Mouse (Mus musculus): ENCODE measurements around the gene Rims1. TPM values are rescaled to one million over a fixed set of nuclear protein-coding genes. Genes with fewer than 3 reads are reported as not detected.

The Rims1 gene
- polyA plus RNA-seq, 1 experiment from 2014 or later: 0.15 TPM

GRCm38 (mm10) chr1:22694514-22694913, 111.3 kb downstream of the Rims1 start:
- Histone ChIP-seq H3K27me3 (no peaks in the 10 kb centered on the region), H3K36me3 (no peaks in the 10 kb centered on the region), H3K9me3 (replicated peaks) (no peaks in the 10 kb centered on the region), H3K4me2 (no peak overlapping the region), H3K4me1 (replicated peaks) (no peaks in the 10 kb centered on the region), H3K4me3 (replicated peaks) (no peak overlapping the region), H3K9ac (no peak overlapping the region), H3K27ac (no peak overlapping the region)
- 58% methylated on average over 2 of the region's 2 CpGs for WGBS (ENCODE audit: insufficient replicate concordance)
- no peak for ATAC-seq (ENCODE audit: low read depth)
- no peak for DNase-seq

- H3K27ac ChIP-seq: no peak overlapping the region
- H3K4me2 ChIP-seq: no peak overlapping the region
- DNase-seq: no peak
- 77% methylated on average over 4 of the region's 4 CpGs for WGBS (ENCODE audit: insufficient replicate concordance)
- H3K4me1 ChIP-seq (replicated peaks): no peaks in the 10 kb centered on the region
- no peaks in the 10 kb centered on the region for H3K27me3 ChIP-seq
- H3K36me3 ChIP-seq: no peaks in the 10 kb centered on the region
- H3K4me3 ChIP-seq (replicated peaks): no peak overlapping the region
- ATAC-seq (ENCODE audit: low read depth): no peak
- H3K9ac ChIP-seq: no peak overlapping the region
- H3K9me3 ChIP-seq (replicated peaks): no peaks in the 10 kb centered on the region
These were observed 122.3 kb downstream of the Rims1 start for GRCm38 (mm10) chr1:22683455-22683854.

GRCm38 (mm10) chr1:22664196-22664595, 141.6 kb downstream of the Rims1 start:
- H3K36me3 ChIP-seq: no peaks in the 10 kb centered on the region
- DNase-seq (no peak), ATAC-seq (ENCODE audit: low read depth) (no peak)
- no peak overlapping the region for H3K9ac ChIP-seq
- H3K9me3 ChIP-seq (replicated peaks): no peaks in the 10 kb centered on the region
- no peaks in the 10 kb centered on the region for H3K4me1 ChIP-seq (replicated peaks)
- no peak overlapping the region for H3K27ac ChIP-seq
- H3K4me2 ChIP-seq: no peak overlapping the region
- 58% methylated on average over 6 of the region's 6 CpGs for WGBS (ENCODE audit: insufficient replicate concordance)
- H3K4me3 ChIP-seq (replicated peaks): no peak overlapping the region
- H3K27me3 ChIP-seq: no peaks in the 10 kb centered on the region

- no peak overlapping the region for H3K4me3 ChIP-seq (replicated peaks)
- ATAC-seq (ENCODE audit: low read depth): no peak
- no peak for DNase-seq
These were observed 144.0 kb downstream of the Rims1 start for GRCm38 (mm10) chr1:22661825-22662224.

GRCm38 (mm10) chr1:22655983-22656382, 149.8 kb downstream of the Rims1 start:
- no peak overlapping the region for H3K4me2 ChIP-seq
- no peak overlapping the region for H3K9ac ChIP-seq
- H3K36me3 ChIP-seq: no peaks in the 10 kb centered on the region
- no peak for ATAC-seq (ENCODE audit: low read depth)
- no peak overlapping the region for H3K27ac ChIP-seq
- no peak overlapping the region for H3K4me3 ChIP-seq (replicated peaks)
- H3K4me1 ChIP-seq (replicated peaks): no peaks in the 10 kb centered on the region
- no peaks in the 10 kb centered on the region for H3K9me3 ChIP-seq (replicated peaks)
- H3K27me3 ChIP-seq: no peaks in the 10 kb centered on the region
- no peak for DNase-seq

More at GRCm38 (mm10) chr1:22661825-22662224, 144.0 kb downstream of the Rims1 start:
- WGBS (ENCODE audit: insufficient replicate concordance): 59% methylated on average over 3 of the region's 3 CpGs
- H3K9ac ChIP-seq: no peak overlapping the region
- H3K36me3 ChIP-seq: no peaks in the 10 kb centered on the region
- H3K27me3 ChIP-seq: no peaks in the 10 kb centered on the region
- H3K9me3 ChIP-seq (replicated peaks): no peaks in the 10 kb centered on the region
- no peaks in the 10 kb centered on the region for H3K4me1 ChIP-seq (replicated peaks)
- no peak overlapping the region for H3K27ac ChIP-seq
- H3K4me2 ChIP-seq: no peak overlapping the region

GRCm38 (mm10) chr1:22654903-22655302, 150.9 kb downstream of the Rims1 start:
- DNase-seq: no peak
- H3K4me3 ChIP-seq (replicated peaks): no peak overlapping the region
- no peaks in the 10 kb centered on the region for H3K27me3 ChIP-seq
- no peaks in the 10 kb centered on the region for H3K36me3 ChIP-seq
- no peak for ATAC-seq (ENCODE audit: low read depth)
- 70% methylated on average over 9 of the region's 9 CpGs for WGBS (ENCODE audit: insufficient replicate concordance)
- H3K27ac ChIP-seq: no peak overlapping the region
- H3K4me2 ChIP-seq: no peak overlapping the region
- no peaks in the 10 kb centered on the region for H3K4me1 ChIP-seq (replicated peaks)
- H3K9ac ChIP-seq: no peak overlapping the region
- no peaks in the 10 kb centered on the region for H3K9me3 ChIP-seq (replicated peaks)

GRCm38 (mm10) chr1:22650588-22650987, 155.2 kb downstream of the Rims1 start:
- DNase-seq: no peak
- no peak overlapping the region for H3K4me3 ChIP-seq (replicated peaks)
- WGBS (ENCODE audit: insufficient replicate concordance): 68% methylated on average over 7 of the region's 7 CpGs

GRCm38 (mm10) chr1:22649432-22649831, 156.4 kb downstream of the Rims1 start:
- WGBS (ENCODE audit: insufficient replicate concordance): 67% methylated on average over 1 of the region's 1 CpGs
- no peak overlapping the region for H3K4me3 ChIP-seq (replicated peaks)

More at GRCm38 (mm10) chr1:22650588-22650987, 155.2 kb downstream of the Rims1 start:
- Histone ChIP-seq H3K4me2 (no peak overlapping the region), H3K4me1 (replicated peaks) (no peaks in the 10 kb centered on the region), H3K27ac (no peak overlapping the region), H3K9me3 (replicated peaks) (no peaks in the 10 kb centered on the region), H3K27me3 (no peaks in the 10 kb centered on the region), H3K36me3 (no peaks in the 10 kb centered on the region), H3K9ac (no peak overlapping the region)
- no peak for ATAC-seq (ENCODE audit: low read depth)

GRCm38 (mm10) chr1:22645257-22645656, 160.5 kb downstream of the Rims1 start:
- ATAC-seq (ENCODE audit: low read depth) (no peak), DNase-seq (no peak)
- WGBS (ENCODE audit: insufficient replicate concordance): 29% methylated on average over 2 of the region's 2 CpGs

More at GRCm38 (mm10) chr1:22649432-22649831, 156.4 kb downstream of the Rims1 start:
- ATAC-seq (ENCODE audit: low read depth) (no peak), DNase-seq (no peak)
- Histone ChIP-seq H3K36me3 (no peaks in the 10 kb centered on the region), H3K9me3 (replicated peaks) (no peaks in the 10 kb centered on the region), H3K4me1 (replicated peaks) (no peaks in the 10 kb centered on the region), H3K4me2 (no peak overlapping the region), H3K27me3 (no peaks in the 10 kb centered on the region), H3K27ac (no peak overlapping the region), H3K9ac (no peak overlapping the region)

GRCm38 (mm10) chr1:22640568-22640967, 165.2 kb downstream of the Rims1 start:
- no peak overlapping the region for H3K4me2 ChIP-seq
- WGBS (ENCODE audit: insufficient replicate concordance): 79% methylated on average over 5 of the region's 5 CpGs
- no peaks in the 10 kb centered on the region for H3K9me3 ChIP-seq (replicated peaks)
- no peak overlapping the region for H3K4me3 ChIP-seq (replicated peaks)
- H3K27ac ChIP-seq: no peak overlapping the region
- H3K4me1 ChIP-seq (replicated peaks): no peaks in the 10 kb centered on the region
- H3K9ac ChIP-seq: no peak overlapping the region
- no peak for ATAC-seq (ENCODE audit: low read depth)
- DNase-seq: no peak
- H3K27me3 ChIP-seq: no peaks in the 10 kb centered on the region
- H3K36me3 ChIP-seq: no peaks in the 10 kb centered on the region

More at GRCm38 (mm10) chr1:22645257-22645656, 160.5 kb downstream of the Rims1 start:
- Histone ChIP-seq H3K9me3 (replicated peaks) (no peaks in the 10 kb centered on the region), H3K27ac (no peak overlapping the region), H3K4me1 (replicated peaks) (no peaks in the 10 kb centered on the region), H3K4me2 (no peak overlapping the region), H3K36me3 (no peaks in the 10 kb centered on the region), H3K4me3 (replicated peaks) (no peak overlapping the region), H3K27me3 (no peaks in the 10 kb centered on the region), H3K9ac (no peak overlapping the region)

GRCm38 (mm10) chr1:22639702-22640101, 166.1 kb downstream of the Rims1 start:
- Histone ChIP-seq H3K4me2 (no peak overlapping the region), H3K4me3 (replicated peaks) (no peak overlapping the region), H3K27me3 (no peaks in the 10 kb centered on the region), H3K36me3 (no peaks in the 10 kb centered on the region), H3K4me1 (replicated peaks) (no peaks in the 10 kb centered on the region), H3K9ac (no peak overlapping the region), H3K9me3 (replicated peaks) (no peaks in the 10 kb centered on the region), H3K27ac (no peak overlapping the region)
- DNase-seq (no peak), ATAC-seq (ENCODE audit: low read depth) (no peak)
- 71% methylated on average over 3 of the region's 3 CpGs for WGBS (ENCODE audit: insufficient replicate concordance)

- Histone ChIP-seq H3K4me3 (replicated peaks) (no peak overlapping the region), H3K4me1 (replicated peaks) (no peaks in the 10 kb centered on the region), H3K27me3 (no peaks in the 10 kb centered on the region), H3K9ac (no peak overlapping the region), H3K36me3 (no peaks in the 10 kb centered on the region), H3K9me3 (replicated peaks) (no peaks in the 10 kb centered on the region), H3K4me2 (no peak overlapping the region), H3K27ac (no peak overlapping the region)
- DNase-seq (no peak), ATAC-seq (ENCODE audit: low read depth) (no peak)
- 72% methylated on average over 2 of the region's 2 CpGs for WGBS (ENCODE audit: insufficient replicate concordance)
These were observed 171.9 kb downstream of the Rims1 start for GRCm38 (mm10) chr1:22633871-22634270.

All from liver, embryonic 13.5 days (tissue).